Mouse (Mus musculus) liver, adult 2 months (tissue): ENCODE results near the gene Auts2. TPM values are rescaled to one million over a fixed set of nuclear protein-coding genes. Genes with fewer than 3 reads are reported as not detected.

Source experiments
- DNase-seq: peaks from one replicate; pipeline ENCODE4 v3.0.0-alpha.2; 2011; ENCODE audit warnings: low read depth, low spot score; ENCODE audit errors: extremely low read depth
- H3K27ac ChIP-seq: fragments of 200-500 bp; replicated peaks from 2 replicates; pipeline ENCODE4 v1.5.1; 2012; ENCODE audit warnings: low read depth, mild to moderate bottlenecking, control low read depth, inconsistent platforms, low read length; ENCODE audit not compliant: insufficient read depth
- H3K27me3 ChIP-seq: fragments of 200-500 bp; 2 replicates; pipeline ENCODE4 v1.6.1; 2012; ENCODE audit warnings: mild to moderate bottlenecking, moderate library complexity, low read length, inconsistent platforms; ENCODE audit not compliant: control insufficient read depth, insufficient read depth
- H3K36me3 ChIP-seq: fragments of 200-500 bp; 2 replicates; pipeline ENCODE4 v1.6.1; 2012; ENCODE audit warnings: low read length, inconsistent platforms; ENCODE audit not compliant: control insufficient read depth, insufficient read depth
- H3K4me1 ChIP-seq: fragments of 200-500 bp; 2 replicates; pipeline ENCODE4 v1.6.1; 2011; ENCODE audit warnings: low read length; ENCODE audit not compliant: control insufficient read depth, insufficient read depth
- H3K4me3 ChIP-seq: fragments of 200-500 bp; 2 replicates; pipeline ENCODE4 v1.5.1; 2011; ENCODE audit warnings: low read depth, mild to moderate bottlenecking, control low read depth, low read length, moderate library complexity; ENCODE audit not compliant: insufficient read depth
- H3K79me2 ChIP-seq: fragments of 200-500 bp; 2 replicates; pipeline ENCODE4 v1.6.1; 2012; ENCODE audit warnings: inconsistent platforms, mild to moderate bottlenecking, low read length, moderate library complexity; ENCODE audit not compliant: control insufficient read depth, insufficient read depth
- H3K9ac ChIP-seq: fragments of 200-500 bp; 2 replicates; pipeline ENCODE4 v1.6.1; 2012; ENCODE audit warnings: low read depth, mild to moderate bottlenecking, control low read depth, inconsistent platforms, low read length
- CTCF ChIP-seq: fragments of 200-500 bp; IDR thresholded peaks from 2 replicates; pipeline ENCODE4 v1.5.1; 2011; ENCODE audit warnings: low read depth, low read length, control low read depth
- POLR2A ChIP-seq: fragments of 200-500 bp; IDR thresholded peaks from 2 replicates; pipeline ENCODE4 v1.6.1; 2011; ENCODE audit warnings: low read length, control low read depth; ENCODE audit not compliant: insufficient read depth; ENCODE audit errors: extremely low read depth
- WGBS: fragments of 180-500 bp; shearing (Covaris S2); methylation state at CpG from one replicate; pipeline ENCODE4 v1.1.7; 2018; 5-methylcytosine and 5-hydroxymethylcytosine counted together
- polyA plus RNA-seq: library from polyadenylated mRNA; depleted of rRNA; stranded (reverse); fragments of >200 nt; gene quantifications from 2 replicates; pipeline ENCODE4 v1.2.3, GENCODE M21; 2012
- total RNA-seq: library from RNA; depleted of rRNA; stranded (reverse); fragments of >200 nt; gene quantifications from 2 replicates; pipeline ENCODE4 v1.2.3, GENCODE M21; 2014

Gene Auts2
- total and polyA plus RNA-seq, 2 experiments = 0.37 to 0.51 TPM

DNA sequence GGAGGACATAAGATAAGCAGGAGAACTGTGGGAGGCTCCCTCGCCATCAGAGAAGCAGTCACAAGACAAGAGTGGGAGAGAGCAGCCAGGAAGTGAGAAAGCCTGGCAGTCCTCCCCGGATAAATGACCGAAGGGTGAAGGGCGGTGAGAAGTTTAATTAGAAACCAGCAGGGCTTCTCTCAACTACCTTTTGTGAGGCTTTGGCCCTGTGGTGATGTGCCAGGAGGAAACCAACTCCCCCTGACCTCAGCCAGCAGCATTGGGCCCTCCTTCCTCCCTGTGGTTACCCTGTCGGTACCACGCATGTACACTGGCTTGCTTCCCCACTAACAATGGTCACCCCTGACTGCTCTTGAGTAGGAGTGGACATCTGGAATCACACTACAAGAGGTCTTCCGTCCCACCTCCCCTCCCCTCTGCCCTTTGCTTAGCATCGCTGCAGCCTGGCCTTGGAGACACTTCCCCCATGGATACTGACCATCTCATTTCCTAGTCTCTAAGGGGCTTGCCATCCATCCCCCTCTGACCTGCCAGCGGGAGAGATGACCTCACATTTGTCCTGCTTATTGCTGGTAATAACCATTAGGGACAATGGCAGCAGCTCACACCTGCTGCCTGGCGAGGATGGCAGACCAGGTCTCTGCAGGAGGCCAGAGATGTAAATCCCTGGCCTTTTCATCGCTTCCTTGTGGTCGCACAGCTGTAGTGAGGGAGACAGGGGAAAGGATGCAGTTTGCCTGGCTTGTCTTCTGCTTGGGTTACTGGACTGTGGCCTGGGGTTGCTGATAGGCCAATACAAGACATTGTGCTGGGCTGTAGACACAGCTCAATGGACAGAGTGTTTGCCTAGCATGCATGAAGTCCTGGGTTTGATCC lies 958.6 kb downstream of the Auts2 start:
- WGBS = 86% methylated on average over 12 of the region's 12 CpGs
- no peak for DNase-seq
- TF ChIP-seq POLR2A (no peak), CTCF (no peak)

DNA sequence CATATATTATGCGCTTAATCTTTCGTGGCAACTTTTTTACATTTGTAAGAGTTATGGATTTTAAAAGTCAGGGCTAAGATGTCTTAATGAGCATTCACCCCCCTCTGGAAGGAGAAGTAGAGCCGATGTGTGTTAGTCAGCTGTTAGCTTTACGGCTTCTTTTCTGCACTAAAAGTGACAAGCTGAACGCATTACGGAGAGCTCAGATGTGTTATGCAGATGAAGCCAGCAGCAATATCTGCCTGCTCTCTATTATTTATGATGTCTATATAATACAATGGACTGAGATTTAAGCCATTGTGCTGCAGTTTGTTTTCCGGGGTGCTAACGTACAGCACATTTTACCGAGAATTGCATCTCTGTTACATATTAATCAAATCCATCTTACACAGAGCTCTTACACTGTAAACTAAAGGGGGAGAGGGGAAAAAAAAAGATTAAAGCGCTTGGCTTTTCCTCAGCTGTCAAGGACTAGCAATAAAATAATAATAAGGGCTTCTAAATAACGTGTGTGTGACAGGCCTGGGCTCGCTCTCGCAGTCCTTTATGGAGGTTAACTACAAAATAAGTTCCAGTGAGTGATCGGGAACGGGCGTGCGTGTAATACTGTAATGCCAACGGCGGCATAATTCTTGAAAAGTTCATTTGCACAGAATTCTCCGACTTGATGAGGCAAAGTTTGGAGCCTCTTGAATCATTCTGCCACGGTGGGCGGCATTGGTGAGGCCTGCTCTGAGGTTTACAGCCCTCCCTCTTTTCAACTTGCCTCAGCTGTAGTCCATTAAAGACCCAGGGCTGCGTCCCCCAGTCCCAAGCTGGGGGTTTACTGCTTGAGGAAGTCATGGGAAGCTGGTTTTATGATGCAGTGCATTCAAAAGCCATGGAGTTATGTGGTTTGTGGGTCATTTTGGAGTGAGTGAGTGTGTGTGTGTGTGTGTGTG lies 961.8 kb downstream of the Auts2 start:
- no peak overlapping the region for H3K27ac ChIP-seq
- no peaks in the 10 kb centered on the region for H3K36me3 ChIP-seq
- no peak for DNase-seq
- H3K4me1 ChIP-seq = no peaks in the 10 kb centered on the region
- H3K79me2 ChIP-seq = no peaks in the 10 kb centered on the region
- no peak for TF ChIP-seq POLR2A
- TF ChIP-seq CTCF = no peak
- no peaks in the 10 kb centered on the region for H3K27me3 ChIP-seq
- no peak overlapping the region for H3K4me3 ChIP-seq
- H3K9ac ChIP-seq = no peak overlapping the region
- 91% methylated on average over 23 of the region's 23 CpGs for WGBS

More for the DNA sequence above, 958.6 kb downstream of the Auts2 start:
- Histone ChIP-seq H3K4me1 (no peaks in the 10 kb centered on the region), H3K27me3 (no peaks in the 10 kb centered on the region), H3K9ac (no peak overlapping the region), H3K4me3 (no peak overlapping the region), H3K79me2 (no peaks in the 10 kb centered on the region), H3K27ac (no peak overlapping the region), H3K36me3 (no peaks in the 10 kb centered on the region)

DNA sequence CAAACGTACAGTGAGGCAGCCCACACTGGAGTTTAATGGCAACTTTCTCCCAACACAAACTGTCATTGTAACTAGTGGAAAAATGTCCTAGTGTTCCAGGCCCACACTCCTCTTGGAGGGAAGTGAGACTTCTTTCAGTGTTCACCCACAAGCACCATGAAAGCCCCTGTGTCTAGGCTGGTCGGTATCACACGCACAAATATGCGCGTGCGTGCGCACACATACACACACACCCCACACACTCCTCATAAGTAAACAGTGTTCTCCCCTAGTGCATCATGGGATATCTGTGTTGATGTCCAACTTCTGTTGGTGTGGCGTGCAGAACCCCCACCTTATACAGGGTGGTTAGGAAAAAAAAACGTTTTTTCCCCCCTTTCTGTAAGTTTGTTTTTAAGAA lies 964.4 kb downstream of the Auts2 start:
- H3K9ac ChIP-seq = no peak overlapping the region
- no peak overlapping the region for H3K4me3 ChIP-seq
- TF ChIP-seq POLR2A (no peak), CTCF (no peak)
- H3K27me3 ChIP-seq = no peaks in the 10 kb centered on the region
- no peak overlapping the region for H3K27ac ChIP-seq
- 94% methylated on average over 9 of the region's 9 CpGs for WGBS
- H3K36me3 ChIP-seq = no peaks in the 10 kb centered on the region
- no peak for DNase-seq
- no peaks in the 10 kb centered on the region for H3K79me2 ChIP-seq
- no peaks in the 10 kb centered on the region for H3K4me1 ChIP-seq

DNA sequence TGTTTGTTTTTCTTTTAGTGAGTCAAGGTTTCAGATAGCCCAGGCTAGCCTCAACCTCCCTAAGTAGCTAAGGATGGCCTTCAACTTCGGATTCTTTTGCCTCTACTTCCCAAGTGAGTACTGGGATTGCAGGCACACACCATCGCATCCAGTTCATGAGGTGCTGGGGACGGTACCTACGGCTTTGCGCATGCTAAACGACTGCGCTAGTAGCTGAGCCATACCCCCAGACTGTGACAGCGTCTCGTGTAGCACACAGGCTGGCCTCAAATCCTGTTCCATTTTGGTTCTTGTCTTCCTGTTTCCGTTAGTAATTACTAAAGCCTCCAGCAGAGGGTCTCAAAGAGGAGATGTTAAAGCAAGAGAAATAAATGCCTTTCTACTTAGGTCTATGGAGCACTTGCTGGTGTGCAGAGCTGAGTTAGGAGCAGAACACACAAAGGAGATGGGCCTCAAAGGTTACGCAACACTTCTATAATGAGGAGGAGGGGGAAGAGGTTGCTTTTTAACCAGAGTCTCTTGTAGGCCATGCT lies 967.3 kb downstream of the Auts2 start:
- Histone ChIP-seq H3K9ac (no peak overlapping the region), H3K79me2 (no peaks in the 10 kb centered on the region), H3K36me3 (no peaks in the 10 kb centered on the region), H3K27me3 (no peaks in the 10 kb centered on the region), H3K4me1 (no peaks in the 10 kb centered on the region), H3K27ac (no peak overlapping the region), H3K4me3 (no peak overlapping the region)
- no peak for DNase-seq
- TF ChIP-seq POLR2A (no peak), CTCF (no peak)
- WGBS = 91% methylated on average over 11 of the region's 11 CpGs

DNA sequence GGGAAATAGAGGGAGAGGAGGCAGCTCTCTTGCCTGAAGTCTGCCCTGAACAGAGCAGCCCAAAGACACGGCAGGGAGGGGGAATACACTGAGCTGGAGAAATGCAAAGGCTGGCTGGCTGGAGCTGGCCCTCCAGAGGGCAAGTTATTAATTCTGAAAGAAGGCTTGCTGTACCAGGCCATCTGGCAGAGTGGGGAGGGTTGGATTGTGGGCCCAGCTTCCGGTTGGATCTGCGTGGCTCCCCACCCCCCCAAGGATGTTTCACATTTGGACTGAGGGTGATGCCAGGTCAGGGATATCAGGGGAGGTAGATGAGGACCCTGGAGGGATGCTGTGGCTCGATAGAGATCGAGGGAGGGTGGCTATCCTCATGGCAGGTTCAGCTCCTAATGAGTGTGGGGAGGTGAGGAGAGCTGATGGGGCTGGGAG lies 968.0 kb downstream of the Auts2 start:
- DNase-seq = no peak

More for the DNA sequence above, 968.0 kb downstream of the Auts2 start:
- no peaks in the 10 kb centered on the region for H3K79me2 ChIP-seq
- TF ChIP-seq CTCF (no peak), POLR2A (no peak)
- 93% methylated on average over 5 of the region's 5 CpGs for WGBS
- no peak overlapping the region for H3K4me3 ChIP-seq
- H3K27ac ChIP-seq = no peak overlapping the region
- no peak overlapping the region for H3K9ac ChIP-seq
- no peaks in the 10 kb centered on the region for H3K4me1 ChIP-seq
- H3K36me3 ChIP-seq = no peaks in the 10 kb centered on the region
- H3K27me3 ChIP-seq = no peaks in the 10 kb centered on the region
